Mouse (Mus musculus) left cerebral cortex, adult 6 months (tissue): ENCODE results near the gene Lrrc8c. TPM values are rescaled to one million over a fixed set of nuclear protein-coding genes. Genes with fewer than 3 reads are reported as not detected.

Experiments
- long read RNA-seq, 2 experiments: library from polyadenylated mRNA; unstranded; transcript quantifications; one replicate each; pipeline ENCODE4 v2.0.0; 2019 to 2020
- polyA plus RNA-seq: library from polyadenylated mRNA; unstranded; fragments of <200 nt; fragmentation: Nextera tagmentation; gene quantifications from 2 replicates; pipeline ENCODE4 v1.2.3, GENCODE M21; 2021

Lrrc8c gene
- polyA plus RNA-seq = 6.0 and 7.5 TPM in 2 replicates
- long read RNA-seq, experiment 1, full-length matches to known transcripts = 23 of 30 reads
- long read RNA-seq, experiment 1, partial matches to known transcripts = 0 of 30 reads
- long read RNA-seq, experiment 1, other reads (novel, unspliced or antisense) = 7 of 30 reads
- long read RNA-seq, experiment 2, full-length matches to known transcripts = 2 of 9 reads
- long read RNA-seq, experiment 2, partial matches to known transcripts = 1 of 9 reads
- long read RNA-seq, experiment 2, other reads (novel, unspliced or antisense) = 6 of 9 reads

DNA sequence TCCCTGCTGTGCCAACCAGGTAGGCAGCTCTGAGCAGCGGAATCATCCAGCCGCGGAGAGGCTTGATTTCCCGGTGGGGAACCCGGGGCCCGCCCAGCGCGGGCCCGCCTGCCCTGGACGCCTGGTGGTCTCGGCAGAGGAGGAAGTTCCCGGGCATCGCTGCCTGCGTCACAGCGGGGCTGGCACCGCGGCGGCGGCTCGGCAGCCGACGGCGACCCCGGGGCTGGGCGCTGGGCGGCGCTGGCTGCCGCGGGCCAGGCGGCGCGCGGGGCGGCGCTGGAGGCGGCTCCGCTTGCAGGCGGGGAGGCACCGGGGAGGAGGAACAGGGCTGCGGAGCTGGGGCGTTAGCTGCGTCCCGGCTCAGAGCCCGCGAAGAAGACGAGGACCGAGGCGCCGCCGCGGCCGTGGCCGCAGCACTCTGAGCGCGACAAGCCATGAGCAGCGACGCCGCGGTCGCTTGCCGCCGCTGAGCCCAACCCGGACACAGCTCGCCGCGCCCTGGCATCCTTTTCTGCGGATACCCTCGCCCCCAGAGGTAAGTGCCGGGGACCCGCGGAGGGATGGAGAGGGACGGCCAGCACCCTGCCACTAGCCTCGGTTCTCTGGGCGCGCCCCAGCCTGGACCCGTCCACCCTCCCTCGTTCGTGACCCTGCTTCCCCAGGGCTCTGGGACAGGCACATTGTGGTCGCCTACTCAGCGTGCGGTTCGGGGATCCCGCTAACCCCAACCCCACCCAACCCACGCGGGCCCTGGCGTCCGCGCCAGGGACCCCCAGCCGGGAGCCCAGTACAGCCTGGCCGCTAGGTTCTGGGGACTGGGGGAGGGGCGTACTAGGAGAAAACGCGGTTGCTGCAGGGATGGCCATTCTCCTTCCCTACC is at the start of gene Lrrc8c:
Gene Lrrc8c, plus strand, starts transcription at position 293 of the 880 bp plus-strand sequence.

Other genes with a start within 250 kb of the Lrrc8c start
- gene Gm43302, start 225.7 kb upstream of the Lrrc8c start, polyA plus RNA-seq = not detected in 2 replicates
- gene Gbp6, start 225.7 kb upstream of the Lrrc8c start, polyA plus RNA-seq = 1.3 and 1.6 TPM in 2 replicates
- gene Lrrc8b, start 103.6 kb upstream of the Lrrc8c start, polyA plus RNA-seq = 9.5 and 28.9 TPM in 2 replicates
- 9.2 and 33.2 TPM in 2 replicates for gene Lrrc8d, start 180.6 kb downstream of the Lrrc8c start, polyA plus RNA-seq